Mouse (Mus musculus): Measurements from ENCODE around the gene Crispld2.

The Crispld2 gene

GRCm38 (mm10) chr8:120000461-120000860, 8.2 kb downstream of the Crispld2 start:
- no peak for DNase-seq (ENCODE audit: low spot score in 2 of 2)

GRCm38 (mm10) chr8:120001712-120002111, 9.5 kb downstream of the Crispld2 start:
- no peak for DNase-seq (ENCODE audit: low spot score in 2 of 2)

GRCm38 (mm10) chr8:120002348-120002747, 10.1 kb downstream of the Crispld2 start:
- DNase-seq (ENCODE audit: low spot score in 2 of 2), result no peak

DNA sequence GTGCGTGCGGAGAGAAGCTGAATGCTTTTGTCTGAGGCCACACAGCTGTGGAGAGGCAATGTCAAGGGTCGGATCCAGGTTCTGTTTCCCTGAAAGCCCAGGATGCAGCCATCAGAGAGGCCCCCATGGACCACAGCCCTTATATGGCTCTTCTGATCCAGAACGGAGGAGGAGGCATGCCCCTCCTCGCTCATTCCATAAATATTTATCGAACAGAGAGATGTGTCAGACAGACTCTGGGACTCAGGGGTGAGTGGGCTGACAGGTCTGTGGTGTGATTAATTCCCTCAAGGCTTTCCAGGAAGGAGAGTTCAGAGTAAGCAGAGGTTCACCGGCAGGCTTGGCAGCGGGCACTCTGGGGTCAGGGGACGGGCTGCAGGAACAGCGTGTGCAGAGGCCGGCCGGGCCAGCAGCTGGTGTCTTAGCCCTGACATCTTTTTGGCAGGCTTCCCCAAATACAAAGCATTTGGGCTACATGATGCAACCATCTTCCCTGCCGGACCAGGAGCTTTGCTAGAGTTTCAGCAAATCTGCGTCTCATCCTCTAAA, 12.0 kb downstream of the Crispld2 start:
- DNase-seq (ENCODE audit: low spot score in 2 of 2), result no peak

DNA sequence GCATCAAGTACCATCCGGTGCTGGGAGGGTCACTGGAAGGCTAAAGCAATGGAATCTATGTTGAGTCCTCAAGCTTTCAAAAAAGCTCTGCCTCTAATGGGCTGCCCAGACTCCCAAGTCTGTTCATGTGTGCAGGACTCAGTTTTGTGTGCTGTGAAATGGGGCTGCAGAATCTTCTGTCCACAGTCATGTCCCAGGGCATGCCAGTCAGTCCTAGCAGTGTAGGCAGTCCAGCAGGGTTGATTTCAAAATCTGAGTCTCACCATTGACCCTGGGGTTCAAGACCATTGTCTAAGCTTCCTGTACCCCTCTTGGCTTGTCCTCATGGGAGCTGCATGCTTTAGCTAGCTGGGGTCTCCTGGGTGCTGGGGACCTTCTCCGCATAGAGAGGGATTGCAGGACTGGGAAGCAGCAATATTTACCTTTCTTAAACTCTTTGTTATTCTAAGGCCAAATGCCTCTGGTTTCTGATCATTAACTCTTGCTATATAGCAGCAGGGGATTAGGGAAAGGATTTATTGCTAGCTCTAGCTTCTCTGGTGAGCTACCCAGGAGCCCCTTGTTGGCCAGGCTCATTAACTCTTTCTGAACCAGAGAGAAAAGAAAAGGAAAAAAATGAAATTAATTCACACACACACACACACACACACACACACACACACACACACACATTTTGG, 12.6 kb downstream of the Crispld2 start:
- DNase-seq (ENCODE audit: low spot score in 2 of 2), result no peak

- no peak for DNase-seq (ENCODE audit: low spot score in 2 of 2)
These were observed 14.5 kb downstream of the Crispld2 start for GRCm38 (mm10) chr8:120006645-120007160.

- DNase-seq (ENCODE audit: low spot score in 2 of 2), result no peak
These were observed 14.9 kb downstream of the Crispld2 start for GRCm38 (mm10) chr8:120007178-120007577.

GRCm38 (mm10) chr8:120009284-120009683, 17.0 kb downstream of the Crispld2 start:
- DNase-seq (ENCODE audit: low spot score in 2 of 2), result no peak

- DNase-seq (ENCODE audit: low spot score in 2 of 2), result no peak
These were observed 20.3 kb downstream of the Crispld2 start for GRCm38 (mm10) chr8:120012491-120012890.

GRCm38 (mm10) chr8:120012927-120013326, 20.7 kb downstream of the Crispld2 start:
- DNase-seq (ENCODE audit: low spot score in 2 of 2), result no peak

GRCm38 (mm10) chr8:120014267-120015023, 22.2 kb downstream of the Crispld2 start:
- no peak for DNase-seq (ENCODE audit: low spot score in 2 of 2)

- DNase-seq (ENCODE audit: low spot score in 2 of 2), result no peak
These were observed 23.7 kb downstream of the Crispld2 start for GRCm38 (mm10) chr8:120015916-120016315.

DNA sequence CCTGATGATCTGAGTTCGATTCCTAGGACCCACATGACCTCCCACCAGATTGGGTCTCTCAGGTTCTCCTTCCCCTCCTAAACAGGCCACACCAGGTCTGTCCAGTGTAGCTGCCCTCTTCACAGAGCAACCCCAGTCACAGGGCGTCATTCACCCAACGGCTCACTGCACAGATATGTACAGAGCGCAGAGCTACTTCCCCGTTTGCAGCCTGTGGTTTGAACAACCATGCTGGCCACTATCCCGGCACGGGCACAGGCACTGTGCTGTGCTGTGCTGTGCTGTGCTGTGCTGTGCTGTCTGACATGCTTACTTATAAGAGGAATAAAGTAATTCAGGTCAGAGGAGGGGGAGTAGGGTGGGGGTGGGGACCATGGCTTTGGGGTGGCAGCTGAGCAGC, 24.2 kb downstream of the Crispld2 start:
- DNase-seq (ENCODE audit: low spot score in 2 of 2), result no peak

- no peak for DNase-seq (ENCODE audit: low spot score in 2 of 2)
These were observed 25.1 kb downstream of the Crispld2 start for GRCm38 (mm10) chr8:120017349-120017748.

- no peak for DNase-seq (ENCODE audit: low spot score in 2 of 2)
These were observed 25.5 kb downstream of the Crispld2 start for GRCm38 (mm10) chr8:120017786-120018185.

DNA sequence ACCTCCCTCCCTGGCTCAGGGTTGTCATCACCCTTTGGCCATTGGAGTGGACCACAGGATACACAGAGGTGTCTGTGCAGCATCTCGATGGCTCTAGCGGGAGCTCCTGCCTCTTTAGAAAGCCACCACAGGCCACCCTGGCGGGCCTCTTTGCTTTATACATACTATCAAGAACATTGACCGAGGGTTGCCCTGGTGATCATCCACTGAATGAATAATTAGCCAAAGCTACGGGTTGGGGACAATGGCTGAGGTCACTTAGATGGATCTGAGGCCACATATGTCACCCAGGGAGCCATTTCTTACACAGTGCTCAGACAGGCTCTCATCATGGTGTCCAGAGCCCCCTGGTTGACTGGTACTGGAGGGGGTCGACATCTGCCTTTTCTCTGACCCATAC, 26.1 kb downstream of the Crispld2 start:
- no peak for DNase-seq (ENCODE audit: low spot score in 2 of 2)

GRCm38 (mm10) chr8:120019297-120019696, 27.1 kb downstream of the Crispld2 start:
- DNase-seq (ENCODE audit: low spot score in 2 of 2), result peak; percentile 59 to 68

DNA sequence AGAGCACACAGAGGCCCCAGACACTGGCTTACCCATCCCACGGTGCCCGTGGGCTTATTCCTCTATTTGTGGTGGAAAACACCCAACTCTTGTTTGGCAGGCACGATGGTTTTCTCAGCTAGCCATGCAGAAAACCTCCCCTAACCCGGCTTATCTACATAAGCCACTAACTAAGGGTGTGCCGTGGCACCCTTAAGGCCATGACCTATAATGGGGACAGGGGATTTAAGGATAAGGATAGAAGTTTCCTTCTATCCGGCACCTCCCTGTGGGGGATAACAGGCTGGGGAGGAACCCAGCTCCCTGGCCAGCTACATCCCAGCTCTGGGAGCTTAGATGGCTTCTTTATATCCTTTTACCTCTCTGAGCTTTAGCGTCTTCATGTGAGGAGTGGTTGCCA, 28.1 kb downstream of the Crispld2 start:
- DNase-seq (ENCODE audit: low spot score in 2 of 2), result no peak

DNA sequence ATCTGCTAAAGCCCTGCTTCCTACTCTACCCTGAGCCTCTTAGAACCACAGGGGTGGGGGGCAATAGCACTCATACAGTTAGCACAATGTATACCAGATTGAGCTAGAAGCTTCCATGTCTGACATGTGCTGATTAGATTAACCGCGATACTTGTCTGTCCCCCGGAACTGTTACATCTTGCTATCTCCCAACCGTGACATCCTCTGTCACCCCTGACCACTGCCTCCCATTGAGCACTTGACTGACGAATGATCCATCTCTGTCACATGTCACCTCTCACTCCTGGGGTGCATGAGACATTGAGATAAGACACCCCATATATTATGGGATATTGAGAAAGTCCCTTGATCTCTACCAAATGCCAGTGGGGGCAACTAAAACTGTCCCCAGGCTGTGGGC, 34.0 kb downstream of the Crispld2 start:
- DNase-seq (ENCODE audit: low spot score in 2 of 2), result no peak

- DNase-seq (ENCODE audit: low spot score in 2 of 2), result no peak
These were observed 34.8 kb downstream of the Crispld2 start for GRCm38 (mm10) chr8:120026991-120027390.

DNA sequence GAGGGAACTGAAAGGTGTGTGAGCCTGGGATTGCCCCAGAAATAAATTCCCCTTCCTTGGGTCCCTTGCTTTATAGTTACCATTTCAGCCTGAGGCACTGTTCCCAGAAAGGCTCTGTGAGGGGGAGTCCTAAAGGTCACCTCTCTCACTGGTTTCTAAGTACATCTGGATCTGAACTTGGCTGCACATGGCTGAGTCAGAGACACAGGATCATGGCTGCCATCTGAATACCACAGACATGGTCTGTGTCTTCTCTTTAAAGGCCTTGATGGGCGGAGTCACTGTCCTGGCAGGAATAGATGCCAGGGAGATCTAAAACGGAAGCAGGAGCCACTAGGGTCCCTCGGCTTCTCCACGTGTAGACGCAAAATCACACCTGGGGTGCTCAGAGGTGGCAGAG, 38.2 kb downstream of the Crispld2 start:
- DNase-seq (ENCODE audit: low spot score in 2 of 2), result no peak

DNA sequence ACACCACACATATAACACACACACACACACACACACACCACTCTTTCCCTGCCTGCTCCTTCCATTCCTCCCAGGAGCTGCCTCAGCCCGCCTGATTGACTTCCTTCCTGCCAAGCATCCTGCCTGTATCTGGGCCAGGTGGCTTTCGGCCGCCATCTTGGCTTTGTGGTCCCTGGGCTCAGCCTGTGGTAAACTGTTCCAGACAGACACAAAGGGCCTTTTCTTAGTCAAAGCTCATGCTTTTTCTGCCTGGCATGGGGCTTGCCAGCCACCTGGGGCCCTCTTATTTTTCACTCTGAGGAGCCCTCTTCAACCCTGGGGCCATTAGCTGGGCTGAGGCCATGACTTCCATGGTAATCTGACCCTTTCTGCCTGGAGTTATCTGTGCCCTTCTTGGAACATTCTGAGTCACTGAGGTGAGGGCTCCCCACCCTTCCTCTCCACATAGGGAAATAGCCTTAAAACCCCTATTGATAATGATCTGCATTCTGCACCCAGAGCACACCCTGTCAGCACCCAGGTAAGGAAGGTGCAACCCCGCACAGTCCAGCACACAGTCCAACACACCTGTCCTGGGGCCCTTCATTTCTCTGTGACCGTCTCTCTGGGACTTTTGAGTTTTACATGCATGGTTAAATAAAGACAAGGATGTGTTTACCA, 40.4 kb downstream of the Crispld2 start:
- no peak for DNase-seq (ENCODE audit: low spot score in 2 of 2)

Measured in right cerebral cortex, postnatal 10 days (tissue).